Mouse (Mus musculus): Measurements from ENCODE around the gene Pik3r5. TPM values are rescaled to one million over a fixed set of nuclear protein-coding genes. Genes with fewer than 3 reads are reported as not detected.

Gene Pik3r5
- polyA plus RNA-seq, 1 experiment from 2014 or later: 0.81 TPM

GRCm38 (mm10) chr11:68387441-68387760 lies 44.5 kb upstream of the Pik3r5 start:
- Histone ChIP-seq H3K4me3 (ENCODE audit: low read depth, low read length) (peak overlapping the region; percentile 63), H3K9ac (ENCODE audit: low read length) (peak overlapping the region; percentile 78), H3K4me2 (ENCODE audit: low read depth, low read length, severe bottlenecking) (peak overlapping the region; percentile 88), H3K4me1 (replicated peaks; ENCODE audit: control insufficient read depth, insufficient read depth, low read length) (peaks cover 17% of the 10 kb centered on the region; the same call in 1 of the 2 replicates), H3K36me3 (ENCODE audit: control insufficient read depth, insufficient read depth, low read length) (no peaks in the 10 kb centered on the region), H3K27ac (ENCODE audit: low read depth, low read length) (peak overlapping the region; percentile 68), H3K27me3 (ENCODE audit: control insufficient read depth, insufficient read depth, low read length) (peaks cover 68% of the 10 kb centered on the region), H3K9me3 (ENCODE audit: control insufficient read depth, low read length) (no peaks in the 10 kb centered on the region; the same call in 1 of the 2 replicates)
- WGBS: 25% methylated on average over 4 of the region's 4 CpGs
- ATAC-seq (replicated peaks; ENCODE audit: low FRiP score): no peak
- DNase-seq (ENCODE audit: low spot score): no peak

GRCm38 (mm10) chr11:68387971-68388654 lies 43.8 kb upstream of the Pik3r5 start:
- no peak overlapping the region for H3K4me2 ChIP-seq (ENCODE audit: low read depth, low read length, severe bottlenecking)
- H3K27me3 ChIP-seq (ENCODE audit: control insufficient read depth, insufficient read depth, low read length): peaks cover 67% of the 10 kb centered on the region
- DNase-seq (ENCODE audit: low spot score): no peak
- 22% methylated on average over 11 of the region's 11 CpGs for WGBS
- no peak overlapping the region for H3K9ac ChIP-seq (ENCODE audit: low read length)
- H3K4me1 ChIP-seq (replicated peaks; ENCODE audit: control insufficient read depth, insufficient read depth, low read length): peaks cover 17% of the 10 kb centered on the region; the same call in 1 of the 2 replicates
- H3K27ac ChIP-seq (ENCODE audit: low read depth, low read length): no peak overlapping the region
- no peak overlapping the region for H3K4me3 ChIP-seq (ENCODE audit: low read depth, low read length)
- H3K9me3 ChIP-seq (ENCODE audit: control insufficient read depth, low read length): no peaks in the 10 kb centered on the region; the same call in 1 of the 2 replicates
- no peaks in the 10 kb centered on the region for H3K36me3 ChIP-seq (ENCODE audit: control insufficient read depth, insufficient read depth, low read length)
- no peak for ATAC-seq (replicated peaks; ENCODE audit: low FRiP score)

GRCm38 (mm10) chr11:68388655-68389015 lies 43.3 kb upstream of the Pik3r5 start:
- Histone ChIP-seq H3K9me3 (ENCODE audit: control insufficient read depth, low read length) (no peaks in the 10 kb centered on the region; the same call in 1 of the 2 replicates), H3K36me3 (ENCODE audit: control insufficient read depth, insufficient read depth, low read length) (no peaks in the 10 kb centered on the region), H3K4me1 (replicated peaks; ENCODE audit: control insufficient read depth, insufficient read depth, low read length) (peaks cover 17% of the 10 kb centered on the region; the same call in 1 of the 2 replicates), H3K27ac (ENCODE audit: low read depth, low read length) (no peak overlapping the region), H3K4me2 (ENCODE audit: low read depth, low read length, severe bottlenecking) (no peak overlapping the region), H3K9ac (ENCODE audit: low read length) (no peak overlapping the region), H3K4me3 (ENCODE audit: low read depth, low read length) (no peak overlapping the region), H3K27me3 (ENCODE audit: control insufficient read depth, insufficient read depth, low read length) (peaks cover 63% of the 10 kb centered on the region)
- ATAC-seq (replicated peaks; ENCODE audit: low FRiP score): no peak
- no peak for DNase-seq (ENCODE audit: low spot score)
- 29% methylated on average over 1 of the region's 1 CpGs for WGBS

- Histone ChIP-seq H3K4me1 (replicated peaks; ENCODE audit: control insufficient read depth, insufficient read depth, low read length) (peaks cover 19% of the 10 kb centered on the region; the same call in 1 of the 2 replicates), H3K27ac (ENCODE audit: low read depth, low read length) (no peak overlapping the region), H3K4me3 (ENCODE audit: low read depth, low read length) (no peak overlapping the region), H3K9ac (ENCODE audit: low read length) (no peak overlapping the region), H3K27me3 (ENCODE audit: control insufficient read depth, insufficient read depth, low read length) (peaks cover 68% of the 10 kb centered on the region), H3K36me3 (ENCODE audit: control insufficient read depth, insufficient read depth, low read length) (no peaks in the 10 kb centered on the region), H3K9me3 (ENCODE audit: control insufficient read depth, low read length) (no peaks in the 10 kb centered on the region; the same call in 1 of the 2 replicates), H3K4me2 (ENCODE audit: low read depth, low read length, severe bottlenecking) (no peak overlapping the region)
- no peak for ATAC-seq (replicated peaks; ENCODE audit: low FRiP score)
- DNase-seq (ENCODE audit: low spot score): no peak
- WGBS: 2% methylated on average over 8 of the region's 8 CpGs
Measured at GRCm38 (mm10) chr11:68389621-68390020, 42.3 kb upstream of the Pik3r5 start.

GRCm38 (mm10) chr11:68390381-68391287 lies 41.3 kb upstream of the Pik3r5 start:
- no peak for DNase-seq (ENCODE audit: low spot score)
- 6% methylated on average over 19 of the region's 19 CpGs for WGBS

GRCm38 (mm10) chr11:68393897-68394490 lies 37.9 kb upstream of the Pik3r5 start:
- H3K4me3 ChIP-seq (ENCODE audit: low read depth, low read length): no peak overlapping the region
- H3K9me3 ChIP-seq (ENCODE audit: control insufficient read depth, low read length): no peaks in the 10 kb centered on the region; the same call in 1 of the 2 replicates
- no peaks in the 10 kb centered on the region for H3K36me3 ChIP-seq (ENCODE audit: control insufficient read depth, insufficient read depth, low read length)
- no peak overlapping the region for H3K27ac ChIP-seq (ENCODE audit: low read depth, low read length)
- no peak overlapping the region for H3K4me2 ChIP-seq (ENCODE audit: low read depth, low read length, severe bottlenecking)
- H3K27me3 ChIP-seq (ENCODE audit: control insufficient read depth, insufficient read depth, low read length): peaks cover 67% of the 10 kb centered on the region
- ATAC-seq (replicated peaks; ENCODE audit: low FRiP score): no peak
- H3K9ac ChIP-seq (ENCODE audit: low read length): no peak overlapping the region
- DNase-seq (ENCODE audit: low spot score): no peak
- WGBS: 30% methylated on average over 2 of the region's 2 CpGs
- H3K4me1 ChIP-seq (replicated peaks; ENCODE audit: control insufficient read depth, insufficient read depth, low read length): peaks cover 16% of the 10 kb centered on the region

More at GRCm38 (mm10) chr11:68390381-68391287, 41.3 kb upstream of the Pik3r5 start:
- no peak overlapping the region for H3K27ac ChIP-seq (ENCODE audit: low read depth, low read length)
- no peak for ATAC-seq (replicated peaks; ENCODE audit: low FRiP score)
- H3K4me3 ChIP-seq (ENCODE audit: low read depth, low read length): no peak overlapping the region
- H3K4me1 ChIP-seq (replicated peaks; ENCODE audit: control insufficient read depth, insufficient read depth, low read length): peaks cover 9% of the 10 kb centered on the region; the same call in 1 of the 2 replicates
- H3K4me2 ChIP-seq (ENCODE audit: low read depth, low read length, severe bottlenecking): no peak overlapping the region
- H3K36me3 ChIP-seq (ENCODE audit: control insufficient read depth, insufficient read depth, low read length): no peaks in the 10 kb centered on the region
- H3K9ac ChIP-seq (ENCODE audit: low read length): no peak overlapping the region
- H3K9me3 ChIP-seq (ENCODE audit: control insufficient read depth, low read length): no peaks in the 10 kb centered on the region; the same call in 1 of the 2 replicates
- H3K27me3 ChIP-seq (ENCODE audit: control insufficient read depth, insufficient read depth, low read length): peaks cover 63% of the 10 kb centered on the region

- Histone ChIP-seq H3K27ac (ENCODE audit: low read depth, low read length) (no peak overlapping the region), H3K9me3 (ENCODE audit: control insufficient read depth, low read length) (no peaks in the 10 kb centered on the region; the same call in 1 of the 2 replicates), H3K27me3 (ENCODE audit: control insufficient read depth, insufficient read depth, low read length) (peaks cover 64% of the 10 kb centered on the region), H3K36me3 (ENCODE audit: control insufficient read depth, insufficient read depth, low read length) (no peaks in the 10 kb centered on the region), H3K4me1 (replicated peaks; ENCODE audit: control insufficient read depth, insufficient read depth, low read length) (peaks cover 19% of the 10 kb centered on the region), H3K4me2 (ENCODE audit: low read depth, low read length, severe bottlenecking) (no peak overlapping the region), H3K4me3 (ENCODE audit: low read depth, low read length) (no peak overlapping the region), H3K9ac (ENCODE audit: low read length) (no peak overlapping the region)
- WGBS: 43% methylated on average over 4 of the region's 4 CpGs
- ATAC-seq (replicated peaks; ENCODE audit: low FRiP score) (no peak), DNase-seq (ENCODE audit: low spot score) (no peak)
Measured at GRCm38 (mm10) chr11:68394749-68395148, 37.2 kb upstream of the Pik3r5 start.

- peaks cover 63% of the 10 kb centered on the region for H3K27me3 ChIP-seq (ENCODE audit: control insufficient read depth, insufficient read depth, low read length)
- no peaks in the 10 kb centered on the region; the same call in 1 of the 2 replicates for H3K9me3 ChIP-seq (ENCODE audit: control insufficient read depth, low read length)
- no peak overlapping the region for H3K9ac ChIP-seq (ENCODE audit: low read length)
- DNase-seq (ENCODE audit: low spot score) (no peak), ATAC-seq (replicated peaks; ENCODE audit: low FRiP score) (no peak)
- peaks cover 16% of the 10 kb centered on the region for H3K4me1 ChIP-seq (replicated peaks; ENCODE audit: control insufficient read depth, insufficient read depth, low read length)
- 57% methylated on average over 5 of the region's 5 CpGs for WGBS
- H3K4me3 ChIP-seq (ENCODE audit: low read depth, low read length): no peak overlapping the region
- H3K4me2 ChIP-seq (ENCODE audit: low read depth, low read length, severe bottlenecking): no peak overlapping the region
- H3K27ac ChIP-seq (ENCODE audit: low read depth, low read length): no peak overlapping the region
- H3K36me3 ChIP-seq (ENCODE audit: control insufficient read depth, insufficient read depth, low read length): no peaks in the 10 kb centered on the region
Measured at GRCm38 (mm10) chr11:68395546-68395945, 36.4 kb upstream of the Pik3r5 start.

Data from forebrain, embryonic 11.5 days (tissue).